Comparison of ENCODE assay signal across 14 mouse cellular contexts in genomic region chr1:52730258-52730657, GRCm38 (mm10).
"Had no signal": no experiment of that assay in that cellular context is flagged by ENCODE, and none has a peak within 500 bp of the region (broad histone marks: within the 10 kb centered on the region; RNA-seq: fewer than 3 reads in every experiment).

No protein-coding gene starts in this region.

- H3K9me3 ChIP-seq: limb, embryonic 15.5 days; liver, embryonic 13.5 days; lung, embryonic 15.5 days; midbrain, embryonic 13.5 days; neural tube, embryonic 15.5 days had no signal

- H3K9ac ChIP-seq: limb, embryonic 15.5 days; liver, embryonic 13.5 days; liver, postnatal 0 days; lung, embryonic 15.5 days; midbrain, embryonic 13.5 days; neural tube, embryonic 15.5 days had no signal

- ATAC-seq: liver, postnatal 0 days; midbrain, embryonic 13.5 days had no signal

- DNase-seq: kidney, postnatal 10 days; kidney, postnatal 4 days; liver, embryonic 13.5 days; liver, postnatal 0 days; lung, postnatal 14 days; right cerebral cortex, adult 18-20 months; right cerebral cortex, postnatal 25 days had no signal

- H3K4me3 ChIP-seq: layer of hippocampus, adult 2 months; limb, embryonic 15.5 days; liver, embryonic 13.5 days; lung, embryonic 15.5 days; midbrain, embryonic 13.5 days; myocyte; neural tube, embryonic 15.5 days had no signal

- H3K27me3 ChIP-seq: neural tube, embryonic 15.5 days had no signal

- H3K4me2 ChIP-seq: limb, embryonic 15.5 days; liver, embryonic 13.5 days; lung, embryonic 15.5 days; midbrain, embryonic 13.5 days; neural tube, embryonic 15.5 days had no signal

- H3K36me3 ChIP-seq: limb, embryonic 15.5 days; liver, embryonic 13.5 days; lung, embryonic 15.5 days; midbrain, embryonic 13.5 days; neural tube, embryonic 15.5 days had no signal

- H3K27ac ChIP-seq: layer of hippocampus, adult 2 months; limb, embryonic 15.5 days; liver, embryonic 13.5 days; lung, embryonic 15.5 days; macrophage; midbrain, embryonic 13.5 days; neural tube, embryonic 15.5 days had no signal
